Mouse (Mus musculus) G1E-ER4 (cell line): ENCODE results near the gene Car5a. TPM values are rescaled to one million over a fixed set of nuclear protein-coding genes. Genes with fewer than 3 reads are reported as not detected.

ENCODE experiments used
- GATA1 ChIP-seq: IDR thresholded peaks from one replicate; pipeline ENCODE4 v1.8.0; 2012; ENCODE audit warnings: low read length, inconsistent platforms
- polyA plus RNA-seq: library from polyadenylated mRNA; stranded (reverse); fragments of >175 nt; gene quantifications from 2 replicates; pipeline ENCODE4 v1.2.3, GENCODE M21; 2012

Car5a gene
- polyA plus RNA-seq, 1 experiment: 1.0 TPM

- no peak for TF ChIP-seq GATA1
Observed at GRCm38 (mm10) chr8:121948321-121949145, 3.8 kb upstream of the Car5a start.

- no peak for TF ChIP-seq GATA1
Observed at GRCm38 (mm10) chr8:121947753-121948141, 3.0 kb upstream of the Car5a start.

GRCm38 (mm10) chr8:121947047-121947752, 2.5 kb upstream of the Car5a start:
- no peak for TF ChIP-seq GATA1

- no peak for TF ChIP-seq GATA1
Observed at GRCm38 (mm10) chr8:121946351-121946750, 1.6 kb upstream of the Car5a start.

- no peak for TF ChIP-seq GATA1
Observed at GRCm38 (mm10) chr8:121943716-121944115, 988 bp downstream of the Car5a start.

- TF ChIP-seq GATA1: no peak
Observed at GRCm38 (mm10) chr8:121943057-121943540, 1.6 kb downstream of the Car5a start.

- TF ChIP-seq GATA1: no peak
Observed at GRCm38 (mm10) chr8:121938732-121939131, 6.0 kb downstream of the Car5a start.

- no peak for TF ChIP-seq GATA1
Observed at GRCm38 (mm10) chr8:121936391-121936790, 8.3 kb downstream of the Car5a start.

- no peak for TF ChIP-seq GATA1
Observed at GRCm38 (mm10) chr8:121935341-121936294, 9.1 kb downstream of the Car5a start.

GRCm38 (mm10) chr8:121934923-121935322, 9.8 kb downstream of the Car5a start:
- no peak for TF ChIP-seq GATA1

- TF ChIP-seq GATA1: no peak
Observed at GRCm38 (mm10) chr8:121934506-121934905, 10.2 kb downstream of the Car5a start.

- no peak for TF ChIP-seq GATA1
Observed at GRCm38 (mm10) chr8:121932668-121933520, 11.8 kb downstream of the Car5a start.

GRCm38 (mm10) chr8:121932026-121932667, 12.6 kb downstream of the Car5a start:
- no peak for TF ChIP-seq GATA1

- no peak for TF ChIP-seq GATA1
Observed at GRCm38 (mm10) chr8:121931571-121931970, 13.1 kb downstream of the Car5a start.
